Mouse (Mus musculus): ENCODE results near the gene Tet1. TPM values are rescaled to one million over a fixed set of nuclear protein-coding genes. Genes with fewer than 3 reads are reported as not detected.

Tet1 gene
- polyA plus RNA-seq, 1 experiment from 2014 or later: 18.3 TPM

DNA sequence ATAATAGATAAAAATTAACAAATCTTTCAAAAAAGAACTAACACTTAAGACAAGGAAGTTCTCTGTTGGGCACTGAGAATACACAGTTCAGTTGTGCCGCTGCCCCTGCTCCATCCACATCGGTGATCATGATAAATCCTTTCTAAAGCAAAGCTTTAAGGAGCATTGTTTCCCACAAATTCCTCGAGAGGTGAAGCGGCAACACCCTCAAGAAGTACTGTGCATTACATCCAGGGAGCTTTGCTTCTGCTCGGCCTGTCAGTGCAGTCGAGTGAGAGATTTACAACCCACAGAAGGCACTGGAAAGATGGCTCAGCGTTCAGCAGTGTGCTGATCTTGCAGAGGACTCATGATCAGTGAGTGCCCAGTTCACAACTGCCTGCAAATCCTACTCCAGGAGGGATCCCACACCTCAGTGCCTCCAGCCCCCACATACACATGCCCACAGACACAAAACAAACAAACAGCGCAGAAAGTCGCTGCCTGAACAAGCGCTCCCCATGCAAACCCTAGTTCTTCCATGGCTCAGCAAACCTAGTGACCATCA is 66.8 kb downstream of the Tet1 start:
- Histone ChIP-seq H3K4me3 (replicated peaks) (no peak overlapping the region), H3K27ac (no peak overlapping the region), H3K36me3 (peaks cover 7% of the 10 kb centered on the region; the same call in 1 of the 2 replicates), H3K9me3 (no peaks in the 10 kb centered on the region), H3K9ac (no peak overlapping the region), H3K27me3 (replicated peaks) (no peaks in the 10 kb centered on the region), H3K4me1 (replicated peaks) (peaks cover 6% of the 10 kb centered on the region), H3K4me2 (replicated peaks) (no peak overlapping the region)
- no peak for ATAC-seq
- 64% methylated on average over 10 of the region's 10 CpGs for whole genome bisulfite sequencing

DNA sequence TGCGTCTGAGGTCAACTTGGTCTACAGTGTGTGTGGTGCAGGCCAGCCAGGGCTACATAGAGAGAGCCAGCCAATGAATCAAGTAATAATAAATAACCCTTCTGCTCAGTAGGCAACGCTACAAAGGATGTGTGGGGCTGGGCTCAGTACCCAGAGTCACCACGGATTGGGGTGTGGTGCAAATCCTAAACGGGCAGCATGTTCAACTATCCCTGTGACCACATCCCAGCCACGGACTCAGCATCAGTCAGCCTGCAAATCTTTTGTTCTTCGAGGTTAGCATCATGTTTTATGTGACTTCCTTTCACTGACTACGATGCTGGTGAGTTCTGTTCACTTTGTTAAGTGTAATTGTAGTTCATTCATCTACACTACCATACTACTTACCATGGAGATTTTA is 68.1 kb downstream of the Tet1 start:
- Histone ChIP-seq H3K27ac (no peak overlapping the region), H3K4me3 (replicated peaks) (no peak overlapping the region), H3K4me2 (replicated peaks) (no peak overlapping the region), H3K4me1 (replicated peaks) (peaks cover 6% of the 10 kb centered on the region), H3K36me3 (peaks cover 7% of the 10 kb centered on the region; the same call in 1 of the 2 replicates), H3K9ac (no peak overlapping the region), H3K27me3 (replicated peaks) (no peaks in the 10 kb centered on the region), H3K9me3 (no peaks in the 10 kb centered on the region)
- ATAC-seq: no peak
- 86% methylated on average over 7 of the region's 7 CpGs for WGBS

DNA sequence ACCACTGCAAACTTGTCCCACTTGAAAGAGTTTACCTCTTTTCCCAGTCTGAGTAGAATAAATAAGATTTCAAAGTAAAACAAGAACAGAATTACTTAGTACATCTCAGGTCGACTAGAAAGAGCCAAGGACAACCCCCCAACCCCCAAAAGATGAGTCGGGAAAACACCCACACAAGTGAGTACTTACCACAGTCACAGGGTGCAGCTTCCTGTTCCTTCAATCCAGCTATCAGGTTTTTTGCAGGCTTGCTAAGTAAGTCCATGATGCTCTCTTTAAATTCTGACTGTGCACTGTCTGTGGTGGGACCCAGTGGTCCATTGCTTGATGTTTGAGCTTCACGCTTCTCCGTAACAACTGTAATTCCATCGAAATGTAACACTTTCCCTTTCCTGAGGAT is 70.8 kb downstream of the Tet1 start:
- Histone ChIP-seq H3K4me1 (replicated peaks) (0 out of 2 replicates have a peak, but pooled peaks cover 2% of the 10 kb centered on the region), H3K27ac (no peak overlapping the region), H3K36me3 (peaks cover 7% of the 10 kb centered on the region; the same call in 1 of the 2 replicates), H3K4me2 (replicated peaks) (no peak overlapping the region), H3K27me3 (replicated peaks) (no peaks in the 10 kb centered on the region), H3K9ac (no peak overlapping the region), H3K4me3 (replicated peaks) (no peak overlapping the region), H3K9me3 (no peaks in the 10 kb centered on the region)
- ATAC-seq: no peak
- 89% methylated on average over 5 of the region's 5 CpGs for WGBS

DNA sequence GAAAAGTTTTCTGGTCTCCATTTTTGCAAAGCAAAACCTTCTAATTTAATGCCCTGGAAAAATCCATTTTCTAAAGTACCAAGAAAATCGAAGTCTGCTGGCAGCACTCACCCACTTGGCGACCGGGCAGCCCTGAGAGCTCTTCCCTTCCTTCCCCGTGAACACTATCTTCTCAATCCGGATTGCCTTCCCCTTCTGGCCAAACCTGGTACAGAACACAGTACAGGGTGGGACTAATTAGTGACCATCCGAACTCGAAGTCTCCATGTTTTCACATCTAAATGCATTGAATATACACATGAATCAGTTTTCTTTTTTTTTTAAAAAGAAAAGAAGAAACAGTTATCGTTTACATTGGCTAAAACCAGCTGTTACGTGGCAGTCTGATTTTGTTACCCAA is 76.0 kb downstream of the Tet1 start:
- no peak for ATAC-seq
- no peaks in the 10 kb centered on the region for H3K27me3 ChIP-seq (replicated peaks)
- H3K4me3 ChIP-seq (replicated peaks): no peak overlapping the region
- H3K36me3 ChIP-seq: no peaks in the 10 kb centered on the region
- no peak overlapping the region for H3K4me2 ChIP-seq (replicated peaks)
- H3K4me1 ChIP-seq (replicated peaks): no peaks in the 10 kb centered on the region
- 78% methylated on average over 9 of the region's 9 CpGs for WGBS
- H3K9me3 ChIP-seq: no peaks in the 10 kb centered on the region
- H3K9ac ChIP-seq: no peak overlapping the region
- no peak overlapping the region for H3K27ac ChIP-seq

DNA sequence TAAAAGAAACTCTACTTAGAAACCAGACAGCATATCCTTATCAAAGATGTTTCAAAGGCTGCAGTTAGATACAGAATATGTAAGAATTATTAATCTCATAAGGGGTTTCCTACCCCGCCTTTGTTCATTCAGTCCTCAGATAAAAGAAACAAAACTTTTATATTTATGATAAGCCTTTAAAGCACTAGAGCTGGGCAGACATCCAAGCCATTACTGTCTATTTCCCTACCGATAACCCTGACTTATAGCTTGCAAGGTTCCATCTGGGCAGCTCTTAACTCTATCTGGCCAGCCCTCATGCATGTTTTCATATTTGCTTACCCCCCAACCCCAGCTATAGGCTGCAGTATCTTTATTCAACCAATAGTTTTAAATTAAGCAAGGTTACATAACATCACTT is 77.2 kb downstream of the Tet1 start:
- Histone ChIP-seq H3K4me1 (replicated peaks) (no peaks in the 10 kb centered on the region), H3K27ac (no peak overlapping the region), H3K27me3 (replicated peaks) (no peaks in the 10 kb centered on the region), H3K4me2 (replicated peaks) (no peak overlapping the region), H3K4me3 (replicated peaks) (no peak overlapping the region), H3K36me3 (no peaks in the 10 kb centered on the region), H3K9me3 (no peaks in the 10 kb centered on the region), H3K9ac (no peak overlapping the region)
- WGBS: 63% methylated on average over 2 of the region's 2 CpGs
- ATAC-seq: no peak

DNA sequence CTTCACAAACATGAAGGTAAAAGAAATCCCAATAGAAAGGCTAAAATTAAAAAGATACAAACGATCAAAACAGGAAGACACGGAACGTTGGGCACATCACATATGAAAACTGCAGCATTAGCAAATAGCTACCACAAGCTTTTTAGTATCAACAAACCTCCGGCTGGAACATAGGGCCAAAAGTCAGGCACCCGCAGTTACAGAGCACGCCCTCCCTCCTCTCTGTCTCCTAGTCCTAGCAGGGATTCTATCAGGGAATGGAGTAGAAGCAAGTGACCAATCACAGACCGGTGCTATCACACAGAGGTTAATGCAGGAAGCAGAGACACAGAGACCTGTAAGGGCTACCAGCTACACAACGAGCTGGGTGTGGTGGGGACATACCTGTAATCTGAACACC is 84.3 kb downstream of the Tet1 start:
- Histone ChIP-seq H3K4me1 (replicated peaks) (no peaks in the 10 kb centered on the region), H3K9me3 (no peaks in the 10 kb centered on the region), H3K4me2 (replicated peaks) (no peak overlapping the region), H3K27me3 (replicated peaks) (no peaks in the 10 kb centered on the region), H3K27ac (no peak overlapping the region), H3K9ac (no peak overlapping the region), H3K4me3 (replicated peaks) (no peak overlapping the region), H3K36me3 (peaks cover under 1% of the 10 kb centered on the region; the same call in 1 of the 2 replicates)
- no peak for ATAC-seq
- 79% methylated on average over 8 of the region's 8 CpGs for WGBS

DNA sequence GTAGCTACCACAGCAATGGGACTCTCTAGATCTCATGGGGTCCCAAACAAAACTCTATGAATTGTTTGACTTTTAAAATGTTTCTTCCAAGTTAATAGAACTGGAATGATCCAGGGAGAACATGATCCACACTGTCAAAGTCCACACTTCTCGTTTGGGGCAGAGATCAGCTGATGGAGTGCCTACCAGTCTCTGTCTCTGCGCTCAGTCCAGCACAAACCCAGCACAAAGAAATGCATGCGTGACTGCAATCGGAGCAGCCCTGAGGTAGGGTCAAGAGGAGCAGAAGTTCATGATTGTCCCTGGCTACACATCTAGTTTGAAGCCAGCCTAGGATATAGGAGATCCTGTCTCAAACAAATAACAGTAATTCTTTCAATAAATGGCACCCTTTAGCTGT is 85.4 kb downstream of the Tet1 start:
- ATAC-seq: no peak
- no peak overlapping the region for H3K27ac ChIP-seq
- no peaks in the 10 kb centered on the region for H3K27me3 ChIP-seq (replicated peaks)
- WGBS: 85% methylated on average over 4 of the region's 4 CpGs
- peaks cover 5% of the 10 kb centered on the region; the same call in 1 of the 2 replicates for H3K36me3 ChIP-seq
- H3K4me2 ChIP-seq (replicated peaks): no peak overlapping the region
- H3K4me3 ChIP-seq (replicated peaks): no peak overlapping the region
- no peaks in the 10 kb centered on the region for H3K9me3 ChIP-seq
- no peaks in the 10 kb centered on the region for H3K4me1 ChIP-seq (replicated peaks)
- H3K9ac ChIP-seq: no peak overlapping the region

DNA sequence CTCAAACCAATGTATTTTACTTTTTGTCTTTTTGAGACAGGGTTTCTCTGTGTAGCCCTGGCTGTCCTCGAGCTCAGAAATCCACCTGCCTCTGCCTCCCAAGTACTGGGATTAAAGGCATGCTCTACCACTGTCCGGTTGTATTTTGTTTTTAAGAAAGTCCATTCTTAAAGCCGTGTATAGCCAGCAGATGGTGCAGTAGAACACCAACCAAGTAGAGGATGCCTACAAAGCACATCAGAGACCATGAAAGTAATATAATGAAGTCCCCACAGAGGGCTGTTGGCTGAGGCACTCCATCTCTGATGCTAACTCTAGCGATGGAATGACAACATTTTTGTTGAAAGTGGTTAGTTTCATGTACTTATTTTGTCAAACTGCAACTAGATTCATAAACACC is 98.8 kb downstream of the Tet1 start:
- H3K4me1 ChIP-seq (replicated peaks): no peaks in the 10 kb centered on the region
- H3K4me3 ChIP-seq (replicated peaks): no peak overlapping the region
- 0 out of 2 replicates have a peak, but pooled peaks cover 3% of the 10 kb centered on the region for H3K36me3 ChIP-seq
- H3K27me3 ChIP-seq (replicated peaks): no peaks in the 10 kb centered on the region
- no peak overlapping the region for H3K9ac ChIP-seq
- H3K9me3 ChIP-seq: no peaks in the 10 kb centered on the region
- H3K27ac ChIP-seq: no peak overlapping the region
- no peak overlapping the region for H3K4me2 ChIP-seq (replicated peaks)
- 82% methylated on average over 4 of the region's 4 CpGs for WGBS
- no peak for ATAC-seq

DNA sequence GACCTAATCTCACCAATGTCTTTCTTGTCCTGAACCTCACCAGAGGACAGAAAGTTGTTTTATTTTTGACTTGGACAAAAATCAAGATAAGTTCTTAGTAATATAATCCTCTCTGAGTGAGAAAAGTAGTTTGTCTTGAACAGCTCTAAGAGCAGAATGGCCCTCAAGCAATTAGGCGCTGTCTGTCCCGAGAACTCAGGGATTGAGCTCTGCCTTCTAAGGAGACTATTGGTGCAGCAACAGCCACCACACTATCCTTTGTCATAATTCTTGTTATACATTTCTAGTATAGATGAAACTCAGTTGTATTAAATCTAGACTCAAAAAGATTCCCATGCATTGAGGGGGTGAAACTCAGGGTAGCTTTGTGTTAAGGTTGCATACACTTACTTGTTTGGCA is 100.0 kb downstream of the Tet1 start:
- no peak overlapping the region for H3K9ac ChIP-seq
- H3K36me3 ChIP-seq: 0 out of 2 replicates have a peak, but pooled peaks cover 3% of the 10 kb centered on the region
- H3K4me1 ChIP-seq (replicated peaks): no peaks in the 10 kb centered on the region
- no peaks in the 10 kb centered on the region for H3K9me3 ChIP-seq
- H3K4me3 ChIP-seq (replicated peaks): no peak overlapping the region
- no peaks in the 10 kb centered on the region for H3K27me3 ChIP-seq (replicated peaks)
- no peak for ATAC-seq
- H3K4me2 ChIP-seq (replicated peaks): no peak overlapping the region
- WGBS: 98% methylated on average over 2 of the region's 2 CpGs
- no peak overlapping the region for H3K27ac ChIP-seq

DNA sequence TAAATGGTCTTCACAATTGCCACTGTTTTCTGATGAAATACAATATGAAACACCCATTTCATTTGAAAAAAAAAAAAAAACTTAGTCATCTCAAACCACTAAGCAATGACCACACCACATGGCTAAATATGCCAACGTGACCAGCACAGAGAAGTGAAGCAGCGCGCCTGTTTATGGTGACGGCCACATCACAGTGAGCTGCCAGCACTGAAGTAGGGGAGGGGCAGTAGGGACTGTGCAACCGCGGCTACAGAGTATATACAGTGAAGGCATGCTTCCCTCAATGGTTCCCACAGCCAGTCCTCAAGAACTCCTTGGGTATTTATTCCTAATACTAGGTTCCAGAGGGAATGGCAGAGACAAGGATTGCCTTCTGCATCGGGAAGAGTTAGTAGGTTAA is 100.5 kb downstream of the Tet1 start:
- H3K27me3 ChIP-seq (replicated peaks): no peaks in the 10 kb centered on the region
- no peaks in the 10 kb centered on the region for H3K9me3 ChIP-seq
- no peaks in the 10 kb centered on the region for H3K4me1 ChIP-seq (replicated peaks)
- H3K4me3 ChIP-seq (replicated peaks): no peak overlapping the region
- 0 out of 2 replicates have a peak, but pooled peaks cover 2% of the 10 kb centered on the region for H3K36me3 ChIP-seq
- H3K4me2 ChIP-seq (replicated peaks): no peak overlapping the region
- 87% methylated on average over 7 of the region's 7 CpGs for WGBS
- no peak for ATAC-seq
- no peak overlapping the region for H3K9ac ChIP-seq
- H3K27ac ChIP-seq: no peak overlapping the region

DNA sequence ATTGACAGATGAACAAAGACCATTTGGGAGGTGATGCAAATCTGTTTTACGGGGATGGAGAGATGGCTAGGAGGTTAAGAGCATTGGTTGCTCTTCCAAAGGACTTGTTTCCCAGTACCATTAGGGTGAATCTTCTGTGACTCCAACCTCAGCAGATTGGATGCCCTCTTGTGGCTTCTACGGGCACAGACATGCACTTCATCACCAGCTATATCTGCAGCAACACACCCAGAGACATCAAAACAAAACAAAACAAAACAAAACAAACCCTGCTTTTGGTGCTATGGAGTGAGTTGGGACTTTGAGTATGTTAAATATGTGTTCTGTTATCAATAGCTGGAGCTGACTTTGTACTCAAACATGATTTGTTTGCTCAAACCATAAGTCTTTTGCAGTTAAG is 104.7 kb downstream of the Tet1 start:
- no peak for ATAC-seq
- Histone ChIP-seq H3K9ac (no peak overlapping the region), H3K27ac (no peak overlapping the region), H3K4me2 (replicated peaks) (no peak overlapping the region), H3K9me3 (no peaks in the 10 kb centered on the region), H3K27me3 (replicated peaks) (no peaks in the 10 kb centered on the region), H3K36me3 (no peaks in the 10 kb centered on the region), H3K4me1 (replicated peaks) (no peaks in the 10 kb centered on the region), H3K4me3 (replicated peaks) (no peak overlapping the region)
- WGBS: 77% methylated on average over 2 of the region's 2 CpGs

DNA sequence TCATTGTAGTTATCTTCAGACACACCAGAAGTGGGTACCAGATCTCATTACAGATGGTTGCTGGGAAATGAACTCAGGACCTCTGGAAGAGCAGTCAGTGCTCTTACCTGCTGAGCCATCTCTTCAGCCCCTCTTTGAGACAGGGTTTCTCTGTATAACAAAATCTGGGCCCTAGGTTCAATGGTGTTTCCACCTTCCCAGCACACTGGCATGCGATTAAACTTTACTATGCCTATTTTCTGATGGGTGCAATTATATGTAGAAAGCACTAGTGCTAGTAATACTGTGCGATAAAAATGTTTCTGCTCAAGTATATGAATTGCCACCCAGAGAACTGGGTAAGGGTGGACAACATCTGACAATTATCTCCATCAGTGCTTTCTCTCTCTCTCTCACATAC is 105.5 kb downstream of the Tet1 start:
- H3K4me2 ChIP-seq (replicated peaks): no peak overlapping the region
- no peak for ATAC-seq

DNA sequence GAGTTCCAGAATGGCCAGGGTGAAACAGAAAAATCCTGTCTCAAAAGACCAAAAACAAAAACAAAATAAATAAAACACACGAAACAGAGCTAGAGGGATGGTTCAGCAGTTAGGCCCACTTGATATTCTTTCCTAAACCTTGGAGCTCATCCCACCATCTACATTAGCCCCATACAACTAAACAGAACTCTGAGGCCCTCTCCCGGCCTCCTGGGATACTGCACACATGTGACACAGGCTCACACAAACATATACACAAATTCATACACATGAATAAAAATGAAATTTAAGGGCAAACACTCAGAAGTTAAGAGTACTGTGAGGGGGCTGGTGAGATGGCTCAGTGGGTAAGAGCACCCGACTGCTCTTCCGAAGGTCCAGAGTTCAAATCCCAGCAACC is 114.6 kb downstream of the Tet1 start:
- 0 out of 2 replicates have a peak, but pooled peaks cover 1% of the 10 kb centered on the region for H3K36me3 ChIP-seq
- H3K4me3 ChIP-seq (replicated peaks): no peak overlapping the region
- H3K27me3 ChIP-seq (replicated peaks): no peaks in the 10 kb centered on the region
- no peaks in the 10 kb centered on the region for H3K4me1 ChIP-seq (replicated peaks)
- no peaks in the 10 kb centered on the region for H3K9me3 ChIP-seq
- no peak overlapping the region for H3K27ac ChIP-seq
- no peak overlapping the region for H3K4me2 ChIP-seq (replicated peaks)
- no peak overlapping the region for H3K9ac ChIP-seq
- 97% methylated on average over 4 of the region's 4 CpGs for WGBS
- no peak for ATAC-seq

More for the DNA sequence above, 105.5 kb downstream of the Tet1 start:
- H3K27me3 ChIP-seq (replicated peaks): no peaks in the 10 kb centered on the region
- H3K9me3 ChIP-seq: no peaks in the 10 kb centered on the region
- H3K9ac ChIP-seq: no peak overlapping the region
- no peaks in the 10 kb centered on the region for H3K4me1 ChIP-seq (replicated peaks)
- no peak overlapping the region for H3K27ac ChIP-seq
- 96% methylated on average over 2 of the region's 2 CpGs for WGBS
- H3K4me3 ChIP-seq (replicated peaks): no peak overlapping the region
- no peaks in the 10 kb centered on the region for H3K36me3 ChIP-seq

Data from intestine, embryonic 15.5 days (tissue).